Mouse (Mus musculus) forebrain, embryonic 10.5 days (tissue): ENCODE measurements around the gene Setd3. TPM values are rescaled to one million over a fixed set of nuclear protein-coding genes. Genes with fewer than 3 reads are reported as not detected.
A peak's percentile ranks its signal among the peaks of the same experiment; 100 is the strongest.

Experiments used
- DNase-seq: peaks from one replicate; pipeline ENCODE4 v3.0.0-alpha.2; 2017; ENCODE audit warnings: low spot score; ENCODE audit errors: extremely low spot score
- H3K27ac ChIP-seq: fragments of 300-500 bp; sonication (generic); 2 replicates; pipeline ENCODE4 v1.5.1; 2016; ENCODE audit warnings: mild to moderate bottlenecking
- H3K27me3 ChIP-seq: fragments of 300-500 bp; sonication (generic); 2 replicates; pipeline ENCODE4 v1.6.1; 2016; ENCODE audit warnings: mild to moderate bottlenecking; ENCODE audit not compliant: poor library complexity, severe bottlenecking
- H3K36me3 ChIP-seq: fragments of 300-500 bp; sonication (generic); replicated peaks from 2 replicates; pipeline ENCODE4 v1.6.1; 2016; ENCODE audit warnings: mild to moderate bottlenecking, moderate library complexity
- H3K4me1 ChIP-seq: fragments of 300-500 bp; sonication (generic); 2 replicates; pipeline ENCODE4 v1.6.1; 2016
- H3K4me3 ChIP-seq: fragments of 300-500 bp; sonication (generic); 2 replicates; pipeline ENCODE4 v1.5.1; 2016; ENCODE audit warnings: mild to moderate bottlenecking, moderate library complexity
- H3K9me3 ChIP-seq: fragments of 300-500 bp; sonication (generic); 2 replicates; pipeline ENCODE4 v1.6.1; 2016; ENCODE audit warnings: mild to moderate bottlenecking, moderate library complexity
- WGBS: fragments of 180-500 bp; shearing (Covaris S2); methylation state at CpG from one replicate; pipeline ENCODE4 v1.1.7; 2016; 5-methylcytosine and 5-hydroxymethylcytosine counted together
- polyA plus RNA-seq: library from polyadenylated mRNA; unstranded; fragments of >200 nt; fragmentation: Nextera tagmentation; extraction: Ambion mirVana; gene quantifications from 2 replicates; pipeline ENCODE4 v1.2.1, GENCODE M21; 2016

Gene Setd3
- polyA plus RNA-seq, 1 experiment from 2014 or later, result 76.3 TPM

- Histone ChIP-seq H3K4me1 (peaks cover 93% of the 10 kb centered on the region), H3K36me3 (peaks cover 17% of the 10 kb centered on the region), H3K9me3 (no peaks in the 10 kb centered on the region), H3K27ac (0 out of 2 replicates have a peak overlapping the region, but pooled peaks have one; percentile 20), H3K27me3 (peaks cover 52% of the 10 kb centered on the region), H3K4me3 (no peak overlapping the region)
- 50% methylated on average over 8 of the region's 8 CpGs for WGBS
- DNase-seq, result no peak
These were observed 36.0 kb upstream of the Setd3 start for GRCm38 (mm10) chr12:108215090-108215489.

GRCm38 (mm10) chr12:108213090-108214041 is 34.3 kb upstream of the Setd3 start:
- H3K4me1 ChIP-seq, result peaks cover 92% of the 10 kb centered on the region
- no peak for DNase-seq
- peaks cover 57% of the 10 kb centered on the region for H3K27me3 ChIP-seq
- whole genome bisulfite sequencing, result 30% methylated on average over 18 of the region's 18 CpGs
- H3K4me3 ChIP-seq, result no peak overlapping the region
- no peaks in the 10 kb centered on the region for H3K9me3 ChIP-seq
- peak overlapping the region; percentile 12 for H3K27ac ChIP-seq
- peaks cover 12% of the 10 kb centered on the region for H3K36me3 ChIP-seq

GRCm38 (mm10) chr12:108212476-108212875 is 33.4 kb upstream of the Setd3 start:
- no peaks in the 10 kb centered on the region for H3K9me3 ChIP-seq
- H3K27me3 ChIP-seq, result peaks cover 57% of the 10 kb centered on the region
- H3K27ac ChIP-seq, result peak overlapping the region; percentile 40; the same call in 1 of the 2 replicates
- DNase-seq, result no peak
- no peak overlapping the region for H3K4me3 ChIP-seq
- peaks cover 84% of the 10 kb centered on the region for H3K4me1 ChIP-seq
- 91% methylated on average over 6 of the region's 6 CpGs for WGBS
- H3K36me3 ChIP-seq, result peaks cover 18% of the 10 kb centered on the region

- Histone ChIP-seq H3K36me3 (peaks cover 22% of the 10 kb centered on the region), H3K27me3 (peaks cover 57% of the 10 kb centered on the region), H3K4me3 (no peak overlapping the region), H3K4me1 (peaks cover 84% of the 10 kb centered on the region), H3K9me3 (no peaks in the 10 kb centered on the region), H3K27ac (peak overlapping the region; percentile 40; the same call in 1 of the 2 replicates)
- DNase-seq, result no peak
- WGBS, result 67% methylated on average over 5 of the region's 5 CpGs
These were observed 33.0 kb upstream of the Setd3 start for GRCm38 (mm10) chr12:108212071-108212470.

DNA sequence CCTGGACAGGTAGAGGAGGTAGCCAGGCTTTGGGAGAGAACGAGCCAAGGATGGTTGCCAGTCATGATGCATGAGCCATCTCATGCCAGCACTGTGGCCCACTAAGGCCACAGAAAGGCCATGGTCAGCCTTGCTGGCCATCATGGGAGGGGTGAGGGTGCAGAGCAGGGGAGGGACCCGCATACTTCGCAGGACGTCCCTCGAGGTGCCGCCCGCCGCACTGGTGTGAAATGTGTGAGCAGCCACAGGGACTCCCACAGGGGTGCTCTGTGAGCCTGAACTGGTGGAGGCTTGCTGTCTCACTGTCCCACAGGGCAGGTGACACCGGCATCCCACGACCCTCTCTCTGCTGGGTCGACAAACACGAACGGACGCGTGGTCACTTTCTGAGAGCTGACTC is 31.5 kb upstream of the Setd3 start:
- Histone ChIP-seq H3K27ac (no peak overlapping the region), H3K27me3 (peaks cover 49% of the 10 kb centered on the region), H3K9me3 (no peaks in the 10 kb centered on the region), H3K4me1 (peaks cover 77% of the 10 kb centered on the region), H3K36me3 (peaks cover 37% of the 10 kb centered on the region), H3K4me3 (no peak overlapping the region)
- DNase-seq, result no peak
- 95% methylated on average over 15 of the region's 15 CpGs for WGBS

- Histone ChIP-seq H3K4me3 (no peak overlapping the region), H3K36me3 (peaks cover 54% of the 10 kb centered on the region), H3K27ac (no peak overlapping the region), H3K27me3 (peaks cover 33% of the 10 kb centered on the region), H3K9me3 (no peaks in the 10 kb centered on the region), H3K4me1 (peaks cover 69% of the 10 kb centered on the region)
- 44% methylated on average over 13 of the region's 13 CpGs for WGBS
- DNase-seq, result peak; percentile 76
These were observed 29.8 kb upstream of the Setd3 start for GRCm38 (mm10) chr12:108208726-108209438.

DNA sequence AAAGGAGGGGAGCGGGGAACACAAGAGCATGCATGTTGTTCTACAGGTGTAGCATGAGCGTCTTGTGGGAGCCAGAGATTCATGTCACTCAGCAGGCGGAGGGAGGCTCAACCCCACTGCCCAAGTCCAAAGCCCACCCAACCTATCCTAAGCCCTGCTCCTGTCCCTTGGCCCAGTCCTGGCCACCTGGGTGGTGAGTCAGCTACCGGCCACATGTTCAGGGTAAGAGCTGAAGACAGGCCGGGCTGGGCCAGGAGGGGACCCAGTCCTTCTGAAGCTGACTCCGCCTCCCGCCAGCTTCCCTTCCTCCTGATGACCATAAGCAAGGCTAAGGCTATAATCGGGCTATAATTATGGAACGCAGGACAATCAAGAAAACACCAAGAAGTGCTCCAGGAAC is 29.1 kb upstream of the Setd3 start:
- Histone ChIP-seq H3K27me3 (peaks cover 32% of the 10 kb centered on the region), H3K4me1 (peaks cover 63% of the 10 kb centered on the region), H3K9me3 (no peaks in the 10 kb centered on the region), H3K36me3 (peaks cover 60% of the 10 kb centered on the region), H3K27ac (peak overlapping the region; percentile 17; the same call in 1 of the 2 replicates), H3K4me3 (no peak overlapping the region)
- DNase-seq, result no peak
- WGBS, result 89% methylated on average over 9 of the region's 9 CpGs

GRCm38 (mm10) chr12:108206641-108207040 is 27.5 kb upstream of the Setd3 start:
- Histone ChIP-seq H3K27me3 (peaks cover 21% of the 10 kb centered on the region; the same call in 1 of the 2 replicates), H3K27ac (no peak overlapping the region)

GRCm38 (mm10) chr12:108204978-108205377 is 25.9 kb upstream of the Setd3 start:
- peaks cover 32% of the 10 kb centered on the region for H3K4me1 ChIP-seq
- H3K27ac ChIP-seq, result 0 out of 2 replicates have a peak overlapping the region, but pooled peaks have one; percentile 1
- H3K4me3 ChIP-seq, result no peak overlapping the region
- peaks cover 80% of the 10 kb centered on the region for H3K36me3 ChIP-seq
- H3K9me3 ChIP-seq, result no peaks in the 10 kb centered on the region
- no peak for DNase-seq
- WGBS, result 81% methylated on average over 12 of the region's 12 CpGs
- H3K27me3 ChIP-seq, result peaks cover 4% of the 10 kb centered on the region; the same call in 1 of the 2 replicates

More at GRCm38 (mm10) chr12:108206641-108207040, 27.5 kb upstream of the Setd3 start:
- DNase-seq, result peak; percentile 85
- Histone ChIP-seq H3K9me3 (no peaks in the 10 kb centered on the region), H3K36me3 (peaks cover 76% of the 10 kb centered on the region), H3K4me3 (no peak overlapping the region), H3K4me1 (peaks cover 47% of the 10 kb centered on the region)
- WGBS, result 16% methylated on average over 5 of the region's 5 CpGs

GRCm38 (mm10) chr12:108203895-108204294 is 24.8 kb upstream of the Setd3 start:
- no peak for DNase-seq
- Histone ChIP-seq H3K4me1 (peaks cover 21% of the 10 kb centered on the region), H3K27me3 (no peaks in the 10 kb centered on the region), H3K9me3 (no peaks in the 10 kb centered on the region), H3K27ac (no peak overlapping the region), H3K4me3 (no peak overlapping the region), H3K36me3 (peaks cover 91% of the 10 kb centered on the region)
- WGBS, result 80% methylated on average over 8 of the region's 8 CpGs

DNA sequence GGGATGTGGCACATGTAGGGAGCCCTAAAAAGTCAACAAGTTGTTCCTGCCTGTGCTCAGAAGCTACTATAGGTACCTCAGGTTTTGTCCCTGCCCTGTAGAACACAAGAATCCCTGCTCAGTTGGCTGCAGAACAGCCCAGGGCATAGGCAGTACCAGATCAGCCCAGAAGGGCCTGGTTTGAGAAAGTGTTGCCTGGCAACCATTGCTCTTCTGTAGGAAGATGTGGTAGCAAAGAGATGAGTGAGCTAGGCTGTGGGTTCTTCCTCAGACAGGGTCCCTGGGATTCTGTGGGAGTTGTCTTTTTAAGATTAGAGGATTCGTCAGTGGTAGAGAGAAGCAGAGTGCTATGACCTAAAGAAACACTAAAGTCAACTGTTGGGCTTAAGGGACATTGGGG is 21.0 kb upstream of the Setd3 start:
- H3K4me3 ChIP-seq, result no peak overlapping the region
- 93% methylated on average over 1 of the region's 1 CpGs for WGBS
- no peaks in the 10 kb centered on the region for H3K27me3 ChIP-seq
- no peak for DNase-seq
- 0 out of 2 replicates have a peak, but pooled peaks cover 6% of the 10 kb centered on the region for H3K4me1 ChIP-seq
- peaks cover 99% of the 10 kb centered on the region for H3K36me3 ChIP-seq
- no peak overlapping the region for H3K27ac ChIP-seq
- no peaks in the 10 kb centered on the region for H3K9me3 ChIP-seq

DNA sequence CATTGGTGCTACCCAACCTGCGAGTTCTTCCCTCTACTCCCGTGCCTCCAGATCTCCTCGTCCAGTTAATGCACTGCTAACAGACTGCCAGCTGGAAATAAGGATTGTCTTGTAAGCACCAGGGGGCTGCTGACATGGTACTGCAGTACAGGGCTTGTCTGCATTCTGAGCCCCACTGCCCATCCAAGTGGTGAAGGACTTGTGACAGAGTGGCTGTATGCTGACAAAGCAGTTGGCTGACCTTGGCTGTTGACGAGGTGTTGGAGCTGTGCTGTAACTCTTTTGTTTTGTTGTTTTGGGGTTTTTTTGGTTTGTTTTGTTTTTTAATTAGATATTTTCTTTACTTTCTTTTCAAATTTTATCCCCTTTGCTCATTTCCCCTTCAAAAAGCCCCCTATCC is 19.3 kb upstream of the Setd3 start:
- no peaks in the 10 kb centered on the region for H3K4me1 ChIP-seq
- 88% methylated on average over 4 of the region's 4 CpGs for WGBS
- no peak overlapping the region for H3K4me3 ChIP-seq
- no peak for DNase-seq
- no peaks in the 10 kb centered on the region for H3K27me3 ChIP-seq
- no peak overlapping the region for H3K27ac ChIP-seq
- peaks cover 100% of the 10 kb centered on the region for H3K36me3 ChIP-seq
- no peaks in the 10 kb centered on the region for H3K9me3 ChIP-seq
